Mouse (Mus musculus): ENCODE results near the gene Babam2. TPM values are rescaled to one million over a fixed set of nuclear protein-coding genes. Genes with fewer than 3 reads are reported as not detected.

The Babam2 gene
- polyA plus RNA-seq, 1 experiment from 2014 or later = 37.3 TPM

- Histone ChIP-seq H3K4me3 (ENCODE audit: control insufficient read depth in 1 of 2, insufficient read depth in 1 of 2, low read depth in 1 of 2, low read length in 2 of 2) (no peak overlapping the region), H3K27ac (replicated peaks in 1 of 2; ENCODE audit: control insufficient read depth in 1 of 2, insufficient read depth in 1 of 2, low read depth in 2 of 2, low read length in 2 of 2) (no peak overlapping the region), H3K27me3 (ENCODE audit: control insufficient read depth, insufficient read depth, low read length) (no peaks in the 10 kb centered on the region), H3K9me3 (ENCODE audit: control insufficient read depth, low read length) (peaks cover 3% of the 10 kb centered on the region; the same call in 1 of the 2 replicates), H3K4me2 (ENCODE audit: low read length) (no peak overlapping the region), H3K9ac (ENCODE audit: low read length) (no peak overlapping the region), H3K4me1 (ENCODE audit: control insufficient read depth in 2 of 2, insufficient read depth in 2 of 2, low read length in 2 of 2) (peaks cover 5 to 9% of the 10 kb centered on the region in 2 experiments; a peak in 2 of 4 replicates), H3K36me3 (ENCODE audit: control insufficient read depth, insufficient read depth, low read length) (no peaks in the 10 kb centered on the region)
- ATAC-seq (ENCODE audit: insufficient number of reproducible peaks, insufficient read depth, low FRiP score, low read depth) = no peak
- WGBS = 55% methylated on average over 1 of the region's 1 CpGs
These were observed 134.1 kb downstream of the Babam2 start for GRCm38 (mm10) chr5:31831587-31831986.

- H3K27ac ChIP-seq (replicated peaks in 1 of 2; ENCODE audit: control insufficient read depth in 1 of 2, insufficient read depth in 1 of 2, low read depth in 2 of 2, low read length in 2 of 2) = peak overlapping the region in 1 of 2 experiments; percentile 38; a peak in 1 of 4 replicates
- WGBS = 55% methylated on average over 2 of the region's 2 CpGs
These were observed 138.2 kb downstream of the Babam2 start for GRCm38 (mm10) chr5:31835691-31836090.

GRCm38 (mm10) chr5:31839973-31840372 lies 142.5 kb downstream of the Babam2 start:
- no peak overlapping the region for H3K27ac ChIP-seq (replicated peaks in 1 of 2; ENCODE audit: control insufficient read depth in 1 of 2, insufficient read depth in 1 of 2, low read depth in 2 of 2, low read length in 2 of 2)
- peaks cover 2 to 18% of the 10 kb centered on the region in 2 experiments; a peak in 1 of 4 replicates for H3K4me1 ChIP-seq (ENCODE audit: control insufficient read depth in 2 of 2, insufficient read depth in 2 of 2, low read length in 2 of 2)
- H3K9me3 ChIP-seq (ENCODE audit: control insufficient read depth, low read length) = peaks cover 2% of the 10 kb centered on the region; the same call in 1 of the 2 replicates
- no peaks in the 10 kb centered on the region for H3K36me3 ChIP-seq (ENCODE audit: control insufficient read depth, insufficient read depth, low read length)
- no peaks in the 10 kb centered on the region for H3K27me3 ChIP-seq (ENCODE audit: control insufficient read depth, insufficient read depth, low read length)
- H3K9ac ChIP-seq (ENCODE audit: low read length) = no peak overlapping the region
- H3K4me3 ChIP-seq (ENCODE audit: control insufficient read depth in 1 of 2, insufficient read depth in 1 of 2, low read depth in 1 of 2, low read length in 2 of 2) = no peak overlapping the region
- ATAC-seq (ENCODE audit: insufficient number of reproducible peaks, insufficient read depth, low FRiP score, low read depth) = no peak
- H3K4me2 ChIP-seq (ENCODE audit: low read length) = no peak overlapping the region

More at GRCm38 (mm10) chr5:31835691-31836090, 138.2 kb downstream of the Babam2 start:
- Histone ChIP-seq H3K36me3 (ENCODE audit: control insufficient read depth, insufficient read depth, low read length) (no peaks in the 10 kb centered on the region), H3K9me3 (ENCODE audit: control insufficient read depth, low read length) (peaks cover 3% of the 10 kb centered on the region; the same call in 1 of the 2 replicates), H3K4me3 (ENCODE audit: control insufficient read depth in 1 of 2, insufficient read depth in 1 of 2, low read depth in 1 of 2, low read length in 2 of 2) (no peak overlapping the region), H3K4me1 (ENCODE audit: control insufficient read depth in 2 of 2, insufficient read depth in 2 of 2, low read length in 2 of 2) (peaks cover 2 to 16% of the 10 kb centered on the region in 2 experiments; a peak in 1 of 4 replicates), H3K27me3 (ENCODE audit: control insufficient read depth, insufficient read depth, low read length) (no peaks in the 10 kb centered on the region), H3K9ac (ENCODE audit: low read length) (no peak overlapping the region), H3K4me2 (ENCODE audit: low read length) (no peak overlapping the region)
- ATAC-seq (ENCODE audit: insufficient number of reproducible peaks, insufficient read depth, low FRiP score, low read depth) = no peak

GRCm38 (mm10) chr5:31840406-31840805 lies 142.9 kb downstream of the Babam2 start:
- H3K4me2 ChIP-seq (ENCODE audit: low read length) = no peak overlapping the region
- peaks cover 2 to 17% of the 10 kb centered on the region in 2 experiments; a peak in 1 of 4 replicates for H3K4me1 ChIP-seq (ENCODE audit: control insufficient read depth in 2 of 2, insufficient read depth in 2 of 2, low read length in 2 of 2)
- ATAC-seq (ENCODE audit: insufficient number of reproducible peaks, insufficient read depth, low FRiP score, low read depth) = no peak
- WGBS = 70% methylated on average over 1 of the region's 1 CpGs
- no peaks in the 10 kb centered on the region for H3K9me3 ChIP-seq (ENCODE audit: control insufficient read depth, low read length)
- H3K9ac ChIP-seq (ENCODE audit: low read length) = no peak overlapping the region
- H3K4me3 ChIP-seq (ENCODE audit: control insufficient read depth in 1 of 2, insufficient read depth in 1 of 2, low read depth in 1 of 2, low read length in 2 of 2) = no peak overlapping the region
- H3K27me3 ChIP-seq (ENCODE audit: control insufficient read depth, insufficient read depth, low read length) = no peaks in the 10 kb centered on the region
- 0 out of 4 replicates have a peak overlapping the region, but pooled peaks of 1 of the 2 experiments have one; percentile 6 for H3K27ac ChIP-seq (replicated peaks in 1 of 2; ENCODE audit: control insufficient read depth in 1 of 2, insufficient read depth in 1 of 2, low read depth in 2 of 2, low read length in 2 of 2)
- no peaks in the 10 kb centered on the region for H3K36me3 ChIP-seq (ENCODE audit: control insufficient read depth, insufficient read depth, low read length)

GRCm38 (mm10) chr5:31844856-31845255 lies 147.4 kb downstream of the Babam2 start:
- H3K27me3 ChIP-seq (ENCODE audit: control insufficient read depth, insufficient read depth, low read length) = no peaks in the 10 kb centered on the region
- no peaks in the 10 kb centered on the region for H3K9me3 ChIP-seq (ENCODE audit: control insufficient read depth, low read length)
- H3K27ac ChIP-seq (replicated peaks in 1 of 2; ENCODE audit: control insufficient read depth in 1 of 2, insufficient read depth in 1 of 2, low read depth in 2 of 2, low read length in 2 of 2) = no peak overlapping the region
- H3K4me3 ChIP-seq (ENCODE audit: control insufficient read depth in 1 of 2, insufficient read depth in 1 of 2, low read depth in 1 of 2, low read length in 2 of 2) = no peak overlapping the region
- ATAC-seq (ENCODE audit: insufficient number of reproducible peaks, insufficient read depth, low FRiP score, low read depth) = no peak
- H3K36me3 ChIP-seq (ENCODE audit: control insufficient read depth, insufficient read depth, low read length) = no peaks in the 10 kb centered on the region
- WGBS = 85% methylated on average over 3 of the region's 3 CpGs
- H3K9ac ChIP-seq (ENCODE audit: low read length) = no peak overlapping the region
- H3K4me1 ChIP-seq (ENCODE audit: control insufficient read depth in 2 of 2, insufficient read depth in 2 of 2, low read length in 2 of 2) = 0 out of 4 replicates have a peak, but pooled peaks cover 0 to 9% of the 10 kb centered on the region in 2 experiments
- no peak overlapping the region for H3K4me2 ChIP-seq (ENCODE audit: low read length)

- H3K27me3 ChIP-seq (ENCODE audit: control insufficient read depth, insufficient read depth, low read length) = no peaks in the 10 kb centered on the region
- H3K36me3 ChIP-seq (ENCODE audit: control insufficient read depth, insufficient read depth, low read length) = no peaks in the 10 kb centered on the region
- H3K4me1 ChIP-seq (ENCODE audit: control insufficient read depth in 2 of 2, insufficient read depth in 2 of 2, low read length in 2 of 2) = no peaks in the 10 kb centered on the region
- no peak for ATAC-seq (ENCODE audit: insufficient number of reproducible peaks, insufficient read depth, low FRiP score, low read depth)
- H3K4me2 ChIP-seq (ENCODE audit: low read length) = no peak overlapping the region
- H3K27ac ChIP-seq (replicated peaks in 1 of 2; ENCODE audit: control insufficient read depth in 1 of 2, insufficient read depth in 1 of 2, low read depth in 2 of 2, low read length in 2 of 2) = no peak overlapping the region
- no peaks in the 10 kb centered on the region for H3K9me3 ChIP-seq (ENCODE audit: control insufficient read depth, low read length)
- no peak overlapping the region for H3K4me3 ChIP-seq (ENCODE audit: control insufficient read depth in 1 of 2, insufficient read depth in 1 of 2, low read depth in 1 of 2, low read length in 2 of 2)
- H3K9ac ChIP-seq (ENCODE audit: low read length) = no peak overlapping the region
These were observed 149.5 kb downstream of the Babam2 start for GRCm38 (mm10) chr5:31846971-31847370.

GRCm38 (mm10) chr5:31848995-31849394 lies 151.5 kb downstream of the Babam2 start:
- no peak overlapping the region for H3K4me3 ChIP-seq (ENCODE audit: control insufficient read depth in 1 of 2, insufficient read depth in 1 of 2, low read depth in 1 of 2, low read length in 2 of 2)
- ATAC-seq (ENCODE audit: insufficient number of reproducible peaks, insufficient read depth, low FRiP score, low read depth) = no peak
- H3K4me1 ChIP-seq (ENCODE audit: control insufficient read depth in 2 of 2, insufficient read depth in 2 of 2, low read length in 2 of 2) = no peaks in the 10 kb centered on the region
- H3K9me3 ChIP-seq (ENCODE audit: control insufficient read depth, low read length) = no peaks in the 10 kb centered on the region
- H3K27me3 ChIP-seq (ENCODE audit: control insufficient read depth, insufficient read depth, low read length) = no peaks in the 10 kb centered on the region
- no peaks in the 10 kb centered on the region for H3K36me3 ChIP-seq (ENCODE audit: control insufficient read depth, insufficient read depth, low read length)
- no peak overlapping the region for H3K27ac ChIP-seq (replicated peaks in 1 of 2; ENCODE audit: control insufficient read depth in 1 of 2, insufficient read depth in 1 of 2, low read depth in 2 of 2, low read length in 2 of 2)
- no peak overlapping the region for H3K9ac ChIP-seq (ENCODE audit: low read length)
- no peak overlapping the region for H3K4me2 ChIP-seq (ENCODE audit: low read length)

GRCm38 (mm10) chr5:31852786-31853185 lies 155.3 kb downstream of the Babam2 start:
- no peaks in the 10 kb centered on the region for H3K27me3 ChIP-seq (ENCODE audit: control insufficient read depth, insufficient read depth, low read length)
- 89% methylated on average over 1 of the region's 1 CpGs for WGBS

More at GRCm38 (mm10) chr5:31852786-31853185, 155.3 kb downstream of the Babam2 start:
- Histone ChIP-seq H3K4me3 (ENCODE audit: control insufficient read depth in 1 of 2, insufficient read depth in 1 of 2, low read depth in 1 of 2, low read length in 2 of 2) (no peak overlapping the region), H3K4me2 (ENCODE audit: low read length) (no peak overlapping the region), H3K36me3 (ENCODE audit: control insufficient read depth, insufficient read depth, low read length) (no peaks in the 10 kb centered on the region), H3K9me3 (ENCODE audit: control insufficient read depth, low read length) (no peaks in the 10 kb centered on the region), H3K9ac (ENCODE audit: low read length) (no peak overlapping the region), H3K27ac (replicated peaks in 1 of 2; ENCODE audit: control insufficient read depth in 1 of 2, insufficient read depth in 1 of 2, low read depth in 2 of 2, low read length in 2 of 2) (no peak overlapping the region), H3K4me1 (ENCODE audit: control insufficient read depth in 2 of 2, insufficient read depth in 2 of 2, low read length in 2 of 2) (no peaks in the 10 kb centered on the region)
- ATAC-seq (ENCODE audit: insufficient number of reproducible peaks, insufficient read depth, low FRiP score, low read depth) = no peak

Data from heart, embryonic 14.5 days (tissue).